Mouse (Mus musculus): Measurements from ENCODE around the gene Il12rb2. TPM values are rescaled to one million over a fixed set of nuclear protein-coding genes. Genes with fewer than 3 reads are reported as not detected.

The Il12rb2 gene
- total and polyA plus RNA-seq, 3 experiments = 0.11 to 0.19 TPM; not detected in 1

DNA sequence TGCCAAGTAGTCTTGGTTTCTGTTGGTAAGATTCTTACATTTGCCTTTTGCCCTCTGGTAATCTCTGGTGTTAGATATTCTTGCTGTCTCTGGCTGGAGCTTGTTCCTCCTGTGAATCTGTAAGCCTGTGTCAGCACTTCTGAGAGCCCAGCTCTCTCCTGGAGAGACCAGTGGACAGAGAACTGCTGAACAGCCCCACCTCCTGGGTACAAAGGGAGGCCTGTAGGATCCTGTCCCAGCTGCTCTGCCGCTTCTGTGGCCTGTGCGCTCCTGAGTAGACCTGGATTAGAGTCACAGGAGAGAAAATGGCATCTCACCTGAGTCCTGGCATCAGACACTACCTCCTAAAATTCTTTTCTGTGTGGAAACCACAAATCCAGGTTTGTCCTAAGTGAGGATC is 37.4 kb upstream of the Il12rb2 start:
- TF ChIP-seq TCF12 (IDR thresholded peaks at IDR 0.05; ENCODE audit: low read depth, low read length) = no peak
- TF ChIP-seq ZMIZ1 (IDR thresholded peaks at IDR 0.05; ENCODE audit: low read depth, low read length) = no peak
- no peak for TF ChIP-seq MAZ (IDR thresholded peaks at IDR 0.05; ENCODE audit: low read depth, low read length)
- TF ChIP-seq JUND (IDR thresholded peaks at IDR 0.05; ENCODE audit: low read depth, low read length) = no peak
- no peak for TF ChIP-seq MYC (IDR thresholded peaks at IDR 0.05; ENCODE audit: low read depth, low read length)
- H3K9ac ChIP-seq (ENCODE audit: control insufficient read depth, low read depth, low read length, poor library complexity, severe bottlenecking) = no peak overlapping the region

GRCm38 (mm10) chr6:67405281-67405682 is 29.3 kb upstream of the Il12rb2 start:
- TF ChIP-seq MAX (IDR thresholded peaks at IDR 0.05; ENCODE audit: low read length) (no peak), USF2 (IDR thresholded peaks at IDR 0.05; ENCODE audit: borderline replicate concordance in 1 of 2, insufficient read depth in 1 of 2, low read depth in 1 of 2, low read length in 2 of 2) (no peak), HCFC1 (IDR thresholded peaks at IDR 0.05; ENCODE audit: low read depth, low read length) (no peak), CHD2 (IDR thresholded peaks at IDR 0.05; ENCODE audit: low read length) (no peak), ZC3H11A (IDR thresholded peaks at IDR 0.05; ENCODE audit: low read depth, low read length) (no peak), MAZ (IDR thresholded peaks at IDR 0.05; ENCODE audit: low read depth, low read length) (no peak), GABPA (IDR thresholded peaks at IDR 0.05; ENCODE audit: low read depth, low read length) (no peak), GATA1 (IDR thresholded peaks at IDR 0.05; ENCODE audit: low read depth, low read length) (no peak), NELFE (IDR thresholded peaks at IDR 0.05; ENCODE audit: low read depth, low read length) (no peak), ZNF384 (IDR thresholded peaks at IDR 0.05; ENCODE audit: low read depth, low read length) (no peak), SIN3A (IDR thresholded peaks at IDR 0.05; ENCODE audit: low read length) (no peak), POLR2AphosphoS5 (IDR thresholded peaks at IDR 0.05; ENCODE audit: borderline replicate concordance, low read depth, low read length) (no peak), NRF1 (IDR thresholded peaks at IDR 0.05; ENCODE audit: insufficient read depth, low read depth, low read length, poor library complexity, severe bottlenecking) (no peak), E2F4 (IDR thresholded peaks at IDR 0.05; ENCODE audit: borderline replicate concordance, low read depth, low read length) (no peak), MYB (IDR thresholded peaks at IDR 0.05; ENCODE audit: low read depth, low read length) (no peak), POLR2A (IDR thresholded peaks at IDR 0.05; ENCODE audit: control insufficient read depth in 1 of 2, insufficient read depth in 1 of 2, low read depth in 1 of 2, low read length in 2 of 2, poor library complexity in 1 of 2) (no peak)
- peaks cover 0 to 1% of the 10 kb centered on the region in 2 experiments; a peak in 1 of 4 replicates for H3K27me3 ChIP-seq (ENCODE audit: control insufficient read depth in 1 of 2, insufficient read depth in 2 of 2, low read length in 2 of 2)
- no peak overlapping the region for H3K4me3 ChIP-seq (ENCODE audit: control insufficient read depth in 1 of 2, insufficient read depth in 1 of 2, low read depth in 2 of 2, low read length in 2 of 2)
- H3K36me3 ChIP-seq (ENCODE audit: control insufficient read depth in 1 of 2, insufficient read depth in 2 of 2, low read length in 2 of 2) = no peaks in the 10 kb centered on the region
- DNase-seq (ENCODE audit: low read depth, low spot score) = no peak
- H3K79me2 ChIP-seq (ENCODE audit: control insufficient read depth, insufficient read depth, low read length, poor library complexity) = no peaks in the 10 kb centered on the region
- no peaks in the 10 kb centered on the region for H3K9me3 ChIP-seq (replicated peaks; ENCODE audit: insufficient read depth, low read length)
- H3K27ac ChIP-seq (ENCODE audit: control insufficient read depth, low read depth, low read length) = no peak overlapping the region
- H3K9ac ChIP-seq (ENCODE audit: control insufficient read depth, low read depth, low read length, poor library complexity, severe bottlenecking) = no peak overlapping the region
- H3K4me1 ChIP-seq (ENCODE audit: control insufficient read depth in 1 of 2, insufficient read depth in 2 of 2, low read length in 2 of 2) = no peaks in the 10 kb centered on the region

More for the DNA sequence above, 37.4 kb upstream of the Il12rb2 start:
- Histone ChIP-seq H3K27ac (ENCODE audit: control insufficient read depth, low read depth, low read length) (no peak overlapping the region), H3K79me2 (ENCODE audit: control insufficient read depth, insufficient read depth, low read length, poor library complexity) (no peaks in the 10 kb centered on the region), H3K9me3 (replicated peaks; ENCODE audit: insufficient read depth, low read length) (no peaks in the 10 kb centered on the region), H3K4me1 (ENCODE audit: control insufficient read depth in 1 of 2, insufficient read depth in 2 of 2, low read length in 2 of 2) (no peaks in the 10 kb centered on the region), H3K27me3 (ENCODE audit: control insufficient read depth in 1 of 2, insufficient read depth in 2 of 2, low read length in 2 of 2) (no peaks in the 10 kb centered on the region), H3K36me3 (ENCODE audit: control insufficient read depth in 1 of 2, insufficient read depth in 2 of 2, low read length in 2 of 2) (no peaks in the 10 kb centered on the region), H3K4me3 (ENCODE audit: control insufficient read depth in 1 of 2, insufficient read depth in 1 of 2, low read depth in 2 of 2, low read length in 2 of 2) (no peak overlapping the region)
- DNase-seq (ENCODE audit: low read depth, low spot score) = no peak

Measured in MEL (cell line).